1 mouse cellular context compared by ENCODE assay signal in the genomic region with DNA sequence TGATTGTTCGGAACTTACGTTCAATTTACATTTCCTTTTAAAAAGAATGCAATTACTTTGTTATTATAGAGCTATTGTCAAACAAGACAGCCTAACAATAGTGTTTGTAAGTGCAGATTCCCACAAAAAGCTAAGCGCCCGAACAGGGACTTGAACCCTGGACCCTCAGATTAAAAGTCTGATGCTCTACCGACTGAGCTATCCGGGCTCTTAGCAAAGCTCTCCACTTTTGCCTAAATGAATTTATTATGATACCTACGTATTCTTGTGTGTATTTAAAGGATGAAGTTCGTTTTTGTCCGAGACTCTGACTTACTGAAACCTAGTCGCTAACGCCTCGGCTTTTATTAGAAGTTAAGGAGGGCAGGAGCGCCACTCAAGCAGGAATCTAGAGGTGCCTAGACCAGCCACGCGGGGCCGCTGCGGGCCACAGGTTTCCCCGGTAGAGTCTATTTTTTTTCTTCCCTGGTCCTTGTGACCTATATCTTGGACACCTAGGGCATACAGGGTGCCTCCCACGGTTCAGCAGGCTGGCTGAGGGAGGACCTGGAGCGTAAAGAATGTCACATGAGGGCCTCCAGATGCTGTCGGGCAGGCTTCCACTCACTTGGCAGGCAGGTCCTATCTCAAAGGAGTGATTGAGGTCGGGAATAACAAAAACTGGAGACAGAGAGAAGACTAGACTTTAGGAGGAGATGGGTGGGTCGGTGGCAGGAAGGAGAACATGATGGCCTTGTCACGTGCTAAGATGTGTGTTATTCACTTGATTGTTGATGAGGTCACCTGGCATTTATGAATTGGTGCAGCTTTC.
A peak's percentile ranks its signal among the peaks of the same experiment; 100 is the strongest.
TF ChIP-seq lines count a peak whose summit lies in the region.

No protein-coding gene starts in this region.

TF ChIP-seq in myocyte, 11 proteins besides CTCF, POLR2A, EP300 and RAD21:
- TF ChIP-seq POLR2AphosphoS2 (IDR thresholded peaks at IDR 0.05; ENCODE audit: insufficient read length, low read depth) (no peak), MYOD1 (IDR thresholded peaks at IDR 0.05; ENCODE audit: control insufficient read depth in 1 of 3, insufficient read length in 2 of 3, low read depth in 2 of 3) (no peak), CEBPB (IDR thresholded peaks at IDR 0.05; ENCODE audit: insufficient read depth, poor library complexity, severe bottlenecking) (0 out of 2 replicates have a peak, but pooled peaks have one; percentile 7), MYOG (IDR thresholded peaks at IDR 0.05; ENCODE audit: control insufficient read depth in 1 of 3, insufficient read depth in 1 of 3, insufficient read length in 2 of 3, low read depth in 2 of 3) (no peak), USF1 (IDR thresholded peaks at IDR 0.05; ENCODE audit: low read depth) (peak; percentile 51), TCF12 (IDR thresholded peaks at IDR 0.05; ENCODE audit: insufficient read depth, poor library complexity, severe bottlenecking) (no peak), MAX (IDR thresholded peaks at IDR 0.05; ENCODE audit: low read depth) (no peak), SRF (IDR thresholded peaks at IDR 0.05; ENCODE audit: control insufficient read depth, insufficient read length, low read depth) (no peak), E2F4 (IDR thresholded peaks at IDR 0.05; ENCODE audit: insufficient read depth) (peak; percentile 14), TCF3 (IDR thresholded peaks at IDR 0.05; ENCODE audit: insufficient read length, low read depth) (no peak)
